Mouse (Mus musculus) neural tube, embryonic 11.5 days (tissue): ENCODE results near the gene Mrpl1. TPM values are rescaled to one million over a fixed set of nuclear protein-coding genes. Genes with fewer than 3 reads are reported as not detected.

Experiments used
- ATAC-seq: fragments of 200-750 bp; cut with Nextera tagmentation; 2 replicates; pipeline ENCODE4 v1.8.0; 2017; ENCODE audit warnings: moderate number of reproducible peaks, mild to moderate bottlenecking, moderate TSS enrichment, moderate library complexity; ENCODE audit not compliant: insufficient read depth, low FRiP score, low TSS enrichment
- DNase-seq: peaks from one replicate; pipeline ENCODE4 v3.0.0-alpha.2; 2015; ENCODE audit warnings: low spot score
- H3K27ac ChIP-seq: fragments of 300-500 bp; sonication (generic); 2 replicates; pipeline ENCODE4 v1.5.1; 2014; ENCODE audit warnings: low read depth, mild to moderate bottlenecking, low read length
- H3K27me3 ChIP-seq: fragments of 300-500 bp; sonication (generic); 2 replicates; pipeline ENCODE4 v1.6.1; 2014; ENCODE audit warnings: mild to moderate bottlenecking, low read length, mixed read lengths; ENCODE audit not compliant: control insufficient read depth, insufficient read depth
- H3K36me3 ChIP-seq: fragments of 300-500 bp; sonication (generic); 2 replicates; pipeline ENCODE4 v1.6.1; 2014; ENCODE audit warnings: mild to moderate bottlenecking, low read length, moderate library complexity, mixed read lengths; ENCODE audit not compliant: control insufficient read depth, insufficient read depth
- H3K4me1 ChIP-seq: fragments of 300-500 bp; sonication (generic); 2 replicates; pipeline ENCODE4 v1.6.1; 2014; ENCODE audit warnings: low read length, mixed read lengths; ENCODE audit not compliant: control insufficient read depth, insufficient read depth
- H3K4me2 ChIP-seq: fragments of 300-500 bp; sonication (generic); 2 replicates; pipeline ENCODE4 v1.6.1; 2014; ENCODE audit warnings: low read depth, mild to moderate bottlenecking, moderate library complexity
- H3K4me3 ChIP-seq: fragments of 300-500 bp; sonication (generic); 2 replicates; pipeline ENCODE4 v1.5.1; 2014; ENCODE audit warnings: low read depth, low read length
- H3K9ac ChIP-seq: fragments of 300-500 bp; sonication (generic); 2 replicates; pipeline ENCODE4 v1.6.1; 2014; ENCODE audit warnings: mild to moderate bottlenecking, low read length
- H3K9me3 ChIP-seq: fragments of 300-500 bp; sonication (generic); 2 replicates; pipeline ENCODE4 v1.6.1; 2016; ENCODE audit warnings: low read length; ENCODE audit not compliant: control insufficient read depth
- WGBS: fragments of 180-500 bp; shearing (Covaris S2); extraction: QIAGEN DNeasy Blood & Tissue Kit; methylation state at CpG from one replicate; pipeline ENCODE4 v1.1.7; 2014; 5-methylcytosine and 5-hydroxymethylcytosine counted together
- polyA plus RNA-seq: library from polyadenylated mRNA; unstranded; fragments of >200 nt; fragmentation: Nextera tagmentation; extraction: Ambion mirVana; gene quantifications from 2 replicates; pipeline ENCODE4 v1.2.1, GENCODE M21; 2014

Mrpl1 gene
- polyA plus RNA-seq, 1 experiment from 2014 or later, result 22.3 TPM

GRCm38 (mm10) chr5:96170443-96170842 lies 38.9 kb upstream of the Mrpl1 start:
- no peak overlapping the region for H3K27ac ChIP-seq
- H3K9ac ChIP-seq, result no peak overlapping the region
- ATAC-seq (no peak), DNase-seq (no peak)
- H3K4me1 ChIP-seq, result no peaks in the 10 kb centered on the region
- 88% methylated on average over 3 of the region's 3 CpGs for WGBS
- no peaks in the 10 kb centered on the region for H3K9me3 ChIP-seq
- no peak overlapping the region for H3K4me3 ChIP-seq
- no peak overlapping the region for H3K4me2 ChIP-seq
- H3K27me3 ChIP-seq, result no peaks in the 10 kb centered on the region
- H3K36me3 ChIP-seq, result no peaks in the 10 kb centered on the region

DNA sequence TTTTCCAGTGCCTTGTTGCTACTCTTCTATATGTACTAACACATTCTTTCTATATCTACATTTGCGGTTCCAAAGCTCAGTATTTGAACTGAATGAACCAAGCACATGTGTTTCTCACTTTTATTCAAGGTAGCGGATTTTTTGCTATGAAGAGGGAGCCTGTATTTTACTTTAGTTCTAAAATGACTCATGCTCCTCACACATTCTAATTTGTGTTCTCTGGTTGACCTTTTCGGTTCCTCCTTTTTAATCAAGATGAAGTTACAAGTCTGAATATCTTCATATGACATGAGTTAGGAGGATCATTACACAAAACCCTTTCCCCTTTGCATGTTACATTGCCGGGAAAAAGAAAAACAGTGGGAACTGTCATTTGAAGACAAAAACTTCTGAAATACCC lies 37.5 kb upstream of the Mrpl1 start:
- Histone ChIP-seq H3K4me1 (no peaks in the 10 kb centered on the region), H3K27me3 (no peaks in the 10 kb centered on the region), H3K9me3 (no peaks in the 10 kb centered on the region), H3K9ac (no peak overlapping the region), H3K36me3 (no peaks in the 10 kb centered on the region), H3K27ac (no peak overlapping the region), H3K4me3 (no peak overlapping the region), H3K4me2 (no peak overlapping the region)
- 93% methylated on average over 4 of the region's 4 CpGs for WGBS
- no peak for DNase-seq
- no peak for ATAC-seq

GRCm38 (mm10) chr5:96176121-96176520 lies 33.2 kb upstream of the Mrpl1 start:
- no peak overlapping the region for H3K4me3 ChIP-seq
- H3K27ac ChIP-seq, result no peak overlapping the region
- no peak overlapping the region for H3K9ac ChIP-seq
- H3K36me3 ChIP-seq, result no peaks in the 10 kb centered on the region
- 53% methylated on average over 9 of the region's 9 CpGs for WGBS
- H3K9me3 ChIP-seq, result no peaks in the 10 kb centered on the region
- no peak for ATAC-seq
- no peaks in the 10 kb centered on the region for H3K27me3 ChIP-seq
- no peak for DNase-seq
- no peaks in the 10 kb centered on the region for H3K4me1 ChIP-seq
- H3K4me2 ChIP-seq, result no peak overlapping the region

GRCm38 (mm10) chr5:96176879-96177358 lies 32.4 kb upstream of the Mrpl1 start:
- H3K4me2 ChIP-seq, result no peak overlapping the region
- H3K9me3 ChIP-seq, result no peaks in the 10 kb centered on the region
- ATAC-seq, result no peak
- H3K4me3 ChIP-seq, result no peak overlapping the region
- DNase-seq, result no peak
- H3K36me3 ChIP-seq, result no peaks in the 10 kb centered on the region
- H3K27ac ChIP-seq, result no peak overlapping the region
- 74% methylated on average over 11 of the region's 11 CpGs for WGBS
- no peaks in the 10 kb centered on the region for H3K27me3 ChIP-seq
- H3K9ac ChIP-seq, result no peak overlapping the region
- H3K4me1 ChIP-seq, result no peaks in the 10 kb centered on the region

- Histone ChIP-seq H3K4me3 (no peak overlapping the region), H3K9ac (no peak overlapping the region), H3K4me1 (no peaks in the 10 kb centered on the region), H3K4me2 (no peak overlapping the region), H3K36me3 (no peaks in the 10 kb centered on the region), H3K27ac (no peak overlapping the region), H3K27me3 (no peaks in the 10 kb centered on the region), H3K9me3 (no peaks in the 10 kb centered on the region)
- ATAC-seq, result no peak
- WGBS, result 69% methylated on average over 2 of the region's 2 CpGs
- DNase-seq, result no peak
These were observed 26.1 kb upstream of the Mrpl1 start for GRCm38 (mm10) chr5:96183211-96183610.

GRCm38 (mm10) chr5:96183987-96184386 lies 25.3 kb upstream of the Mrpl1 start:
- no peak for ATAC-seq
- H3K4me3 ChIP-seq, result no peak overlapping the region
- WGBS, result 83% methylated on average over 2 of the region's 2 CpGs
- H3K27ac ChIP-seq, result no peak overlapping the region
- H3K9ac ChIP-seq, result no peak overlapping the region
- no peaks in the 10 kb centered on the region for H3K27me3 ChIP-seq
- H3K9me3 ChIP-seq, result no peaks in the 10 kb centered on the region
- no peak overlapping the region for H3K4me2 ChIP-seq
- H3K36me3 ChIP-seq, result no peaks in the 10 kb centered on the region
- no peaks in the 10 kb centered on the region for H3K4me1 ChIP-seq
- no peak for DNase-seq

- H3K27me3 ChIP-seq, result no peaks in the 10 kb centered on the region
- no peak overlapping the region for H3K27ac ChIP-seq
- H3K4me3 ChIP-seq, result no peak overlapping the region
- WGBS, result 92% methylated on average over 1 of the region's 1 CpGs
- no peaks in the 10 kb centered on the region for H3K4me1 ChIP-seq
- no peak overlapping the region for H3K4me2 ChIP-seq
- H3K9ac ChIP-seq, result no peak overlapping the region
- H3K9me3 ChIP-seq, result no peaks in the 10 kb centered on the region
- ATAC-seq (no peak), DNase-seq (no peak)
- no peaks in the 10 kb centered on the region for H3K36me3 ChIP-seq
These were observed 19.5 kb upstream of the Mrpl1 start for GRCm38 (mm10) chr5:96189761-96190160.

DNA sequence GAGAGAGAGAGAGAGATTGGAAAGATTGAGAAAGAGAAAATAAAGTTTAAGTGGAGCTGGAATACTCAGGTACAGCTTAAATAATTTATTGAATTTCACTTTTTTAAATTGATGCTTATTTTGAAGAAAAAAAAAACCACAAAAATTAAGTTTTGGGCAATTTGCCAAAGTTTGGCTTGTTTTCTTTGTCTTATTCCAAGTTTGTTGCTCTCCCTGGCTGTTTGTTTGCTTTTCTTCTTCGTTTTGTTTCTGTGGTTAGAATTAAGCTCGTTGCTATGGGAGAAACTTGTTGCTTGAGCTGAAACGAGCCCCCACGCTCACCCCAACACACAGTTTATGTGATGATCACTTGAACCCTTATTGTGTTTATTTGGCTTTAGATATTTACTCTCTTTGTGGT lies 18.0 kb upstream of the Mrpl1 start:
- 73% methylated on average over 4 of the region's 4 CpGs for WGBS
- no peak for ATAC-seq
- no peak overlapping the region for H3K4me3 ChIP-seq

DNA sequence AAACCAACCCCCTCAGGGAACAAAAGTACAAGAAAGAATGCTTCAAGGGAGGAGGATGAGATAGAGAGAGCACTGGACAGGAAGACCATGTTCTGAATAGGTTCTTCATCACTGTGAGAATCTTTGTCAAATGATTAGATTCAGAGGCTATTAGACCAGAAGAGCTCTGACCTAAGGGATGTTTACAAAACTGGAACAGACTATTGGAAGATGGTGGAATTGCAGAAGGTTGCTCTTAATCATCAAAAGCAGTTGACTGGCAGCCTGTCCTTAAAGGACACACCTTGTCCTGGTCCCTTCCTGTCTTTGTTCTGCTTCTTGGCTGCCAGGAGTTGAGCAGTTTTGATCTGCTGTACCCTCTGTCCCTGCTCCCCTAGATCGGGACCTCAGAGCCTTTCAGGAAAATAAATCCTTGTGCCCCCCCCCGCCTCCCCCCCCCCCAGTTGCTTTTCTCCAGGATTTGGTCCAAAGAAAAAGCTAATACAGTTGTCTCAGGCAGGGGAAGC lies 12.7 kb upstream of the Mrpl1 start:
- H3K4me2 ChIP-seq, result no peak overlapping the region

More for the DNA sequence above, 18.0 kb upstream of the Mrpl1 start:
- H3K9ac ChIP-seq, result no peak overlapping the region
- no peaks in the 10 kb centered on the region for H3K9me3 ChIP-seq
- no peak overlapping the region for H3K27ac ChIP-seq
- no peak overlapping the region for H3K4me2 ChIP-seq
- DNase-seq, result no peak
- H3K4me1 ChIP-seq, result no peaks in the 10 kb centered on the region
- H3K36me3 ChIP-seq, result no peaks in the 10 kb centered on the region
- no peaks in the 10 kb centered on the region for H3K27me3 ChIP-seq

More for the DNA sequence above, 12.7 kb upstream of the Mrpl1 start:
- DNase-seq (no peak), ATAC-seq (no peak)
- WGBS, result 66% methylated on average over 2 of the region's 2 CpGs
- no peaks in the 10 kb centered on the region for H3K4me1 ChIP-seq
- no peak overlapping the region for H3K9ac ChIP-seq
- H3K27ac ChIP-seq, result no peak overlapping the region
- H3K9me3 ChIP-seq, result no peaks in the 10 kb centered on the region
- no peak overlapping the region for H3K4me3 ChIP-seq
- no peaks in the 10 kb centered on the region for H3K27me3 ChIP-seq
- no peaks in the 10 kb centered on the region for H3K36me3 ChIP-seq
